Mouse (Mus musculus) liver, adult 10 weeks (tissue): ENCODE measurements around the gene Olfr1312. TPM values are rescaled to one million over a fixed set of nuclear protein-coding genes. Genes with fewer than 3 reads are reported as not detected.

Experiments
- polyA plus RNA-seq: library from polyadenylated mRNA; stranded (reverse); fragments of 350-450 nt; fragmentation: Illumina TruSeq; extraction: RNeasy Lipid Tissue Mini Kit (QIAGEN cat#74804); gene quantifications from one replicate; pipeline ENCODE4 v1.2.3, GENCODE M21; 2014; ENCODE audit warnings: low read depth, low replicate concordance

The Olfr1312 gene
- polyA plus RNA-seq: not detected

DNA sequence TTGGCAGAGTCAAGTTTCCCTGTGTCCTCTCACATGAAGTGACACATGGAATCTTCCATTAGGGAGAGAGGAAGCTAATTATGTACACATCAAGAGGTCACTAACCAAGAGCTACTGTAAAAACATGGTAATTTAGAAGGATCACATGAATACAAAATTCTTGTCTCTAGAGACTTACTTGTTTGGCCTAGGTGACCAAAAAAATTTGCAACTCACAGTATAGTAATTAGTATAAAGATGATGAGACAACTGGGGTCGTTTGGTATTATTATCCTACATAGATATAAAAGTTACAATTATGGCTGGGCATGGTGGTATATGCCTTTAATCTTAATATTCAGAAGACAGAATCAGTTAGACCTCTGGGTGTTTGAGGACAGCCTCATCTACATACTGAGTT lies at the start of gene Olfr1312:
Olfr1312 (minus strand) TSS at position 101 of the 400 bp plus-strand sequence.

DNA sequence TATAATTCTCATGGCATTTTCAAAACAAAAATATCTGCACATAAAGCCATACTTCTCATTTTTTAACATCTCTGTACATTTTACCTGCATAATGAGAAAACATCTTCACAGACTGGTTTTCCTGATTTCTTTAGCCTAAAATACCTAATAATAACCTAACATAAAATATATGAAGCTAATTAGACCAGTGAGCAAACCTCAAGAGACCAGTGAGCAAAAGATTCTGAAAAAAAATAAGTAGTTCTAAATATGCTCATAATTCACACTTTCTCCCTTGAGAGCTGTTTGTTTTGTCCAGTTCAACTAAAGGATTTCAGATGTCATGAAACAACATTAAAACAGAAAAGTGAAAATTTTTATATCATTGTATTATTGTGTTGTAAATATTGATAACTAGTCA lies 46.6 kb upstream of the Olfr1312 start, which contains the start of gene Olfr1314:
Olfr1314 (minus strand) TSS at position 101 of the 400 bp plus-strand sequence.

DNA sequence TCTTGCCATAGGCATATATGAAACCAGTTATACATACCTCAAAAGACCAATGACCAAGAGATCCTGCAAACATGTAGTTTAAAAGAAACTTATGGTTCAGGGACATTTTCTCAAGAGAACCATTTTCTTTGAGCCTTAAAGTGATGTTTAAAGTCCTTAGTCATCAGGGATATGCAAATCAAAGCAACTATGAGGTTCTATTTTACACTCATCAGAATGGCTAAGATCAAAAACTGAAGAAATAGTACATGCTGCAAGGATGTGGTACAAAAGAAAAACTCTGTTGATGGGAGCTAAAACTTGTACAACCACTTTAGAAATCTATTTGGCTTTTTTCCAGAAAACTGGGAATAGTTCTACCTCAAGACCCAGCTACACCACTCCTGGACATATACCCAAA lies 27.7 kb upstream of the Olfr1312 start, which contains the start of gene Olfr1313:
Olfr1313 (minus strand) TSS at position 101 of the 400 bp plus-strand sequence.

DNA sequence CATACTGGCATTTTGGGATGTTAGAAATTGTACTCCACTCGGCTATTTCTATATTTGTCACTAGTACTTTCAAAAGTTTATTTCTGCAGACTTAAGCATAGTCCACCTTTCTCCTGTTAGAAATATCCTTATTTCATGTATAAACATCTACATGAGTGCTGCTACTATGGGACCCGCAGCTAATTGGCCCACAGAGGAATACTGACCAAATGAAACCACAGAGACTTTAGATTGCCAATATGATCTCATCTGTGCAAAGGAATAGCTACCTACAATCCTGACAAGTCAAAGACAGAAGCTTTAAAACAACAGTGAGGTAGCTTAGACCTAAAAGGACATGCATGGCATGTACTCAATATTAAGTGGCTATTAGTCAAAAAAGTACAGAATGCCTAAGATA lies 25.7 kb downstream of the Olfr1312 start, which contains the start of gene Olfr1311:
Olfr1311 (minus strand) TSS at position 101 of the 400 bp plus-strand sequence.

DNA sequence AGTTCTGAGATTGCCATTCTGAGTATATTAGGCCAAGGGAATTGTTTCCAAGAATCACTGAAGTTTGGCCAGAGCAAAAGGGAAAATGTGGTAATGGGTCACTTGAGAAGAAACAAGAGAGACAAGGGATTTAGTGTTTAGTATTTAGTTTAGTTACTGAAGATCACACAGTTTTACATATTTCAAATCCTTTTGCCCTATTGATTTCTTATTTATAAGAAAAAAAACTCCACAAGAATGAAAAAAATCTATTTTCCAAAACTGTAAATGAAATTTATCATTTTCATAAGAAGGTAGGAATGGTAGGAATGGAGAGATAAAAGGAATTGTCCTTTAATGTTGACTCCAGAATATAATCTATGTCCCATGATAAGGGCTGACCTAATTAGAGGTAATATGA lies 37.4 kb downstream of the Olfr1312 start, which contains the start of gene Olfr1310:
Olfr1310 (minus strand) TSS at position 101 of the 400 bp plus-strand sequence.

DNA sequence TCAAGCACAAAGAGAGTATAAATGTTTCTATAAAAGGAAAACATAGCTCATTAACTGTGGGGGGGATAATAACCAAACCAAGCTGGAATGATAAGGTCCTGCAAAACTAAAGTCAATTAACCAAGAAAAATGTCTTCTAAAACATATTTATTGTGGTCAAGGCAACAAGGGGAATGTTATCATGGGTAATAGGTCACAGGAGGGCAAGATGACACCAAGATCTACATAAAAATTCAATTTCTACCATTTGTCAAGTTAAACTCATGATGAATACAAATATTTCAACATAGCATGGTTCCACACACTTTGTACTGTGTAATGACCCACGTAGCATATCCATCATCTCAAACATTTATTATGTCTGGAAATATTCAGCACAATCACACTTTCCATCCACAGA lies 59.9 kb downstream of the Olfr1312 start, which contains the start of gene Olfr1309:
Olfr1309 (minus strand) TSS at position 101 of the 400 bp plus-strand sequence.

Other genes starting within 250 kb of the Olfr1312 start
- not detected for gene Olfr1303, start 229.9 kb downstream of the Olfr1312 start, polyA plus RNA-seq
- gene Olfr1305, start 173.1 kb downstream of the Olfr1312 start, polyA plus RNA-seq: not detected
- not detected for gene Olfr1306, start 134.0 kb downstream of the Olfr1312 start, polyA plus RNA-seq
- gene Olfr1307, start 100.8 kb downstream of the Olfr1312 start, polyA plus RNA-seq: not detected
- not detected for gene Olfr1308, start 85.3 kb downstream of the Olfr1312 start, polyA plus RNA-seq
- not detected for gene Olfr1309, start 60.0 kb downstream of the Olfr1312 start, polyA plus RNA-seq
- gene Olfr1310, start 37.5 kb downstream of the Olfr1312 start, polyA plus RNA-seq: not detected
- gene Olfr1311, start 25.8 kb downstream of the Olfr1312 start, polyA plus RNA-seq: not detected
- not detected for gene Olfr1313, start 27.6 kb upstream of the Olfr1312 start, polyA plus RNA-seq
- not detected for gene Olfr1314, start 46.5 kb upstream of the Olfr1312 start, polyA plus RNA-seq
- not detected for gene Olfr1315-ps1, start 65.2 kb upstream of the Olfr1312 start, polyA plus RNA-seq
- not detected for gene Olfr1316, start 84.7 kb upstream of the Olfr1312 start, polyA plus RNA-seq
- not detected for gene Olfr1317, start 90.1 kb upstream of the Olfr1312 start, polyA plus RNA-seq
- not detected for gene Olfr1318, start 104.0 kb upstream of the Olfr1312 start, polyA plus RNA-seq
- gene Lpcat4, start 189.2 kb upstream of the Olfr1312 start, polyA plus RNA-seq: not detected
- gene Nutm1, start 209.1 kb upstream of the Olfr1312 start, polyA plus RNA-seq: not detected
- 25.4 TPM for gene Nop10, start 211.7 kb upstream of the Olfr1312 start, polyA plus RNA-seq
- 10.0 TPM for gene Slc12a6, start 215.6 kb upstream of the Olfr1312 start, polyA plus RNA-seq
- gene Gm21985, start 216.1 kb upstream of the Olfr1312 start, polyA plus RNA-seq: 0.08 TPM